Mouse (Mus musculus) limb, embryonic 11.5 days (tissue): ENCODE measurements around the gene Lrrc8b. TPM values are rescaled to one million over a fixed set of nuclear protein-coding genes. Genes with fewer than 3 reads are reported as not detected.

Experiments used
- ATAC-seq: fragments of 200-750 bp; cut with Nextera tagmentation; 2 replicates; pipeline ENCODE4 v1.8.0; 2017; ENCODE audit warnings: low read depth; ENCODE audit not compliant: insufficient number of reproducible peaks, low FRiP score, low TSS enrichment
- DNase-seq: peaks from one replicate; pipeline ENCODE4 v3.0.0-alpha.2; 2015; ENCODE audit warnings: low spot score
- H3K27ac ChIP-seq: fragments of 300-500 bp; sonication (generic); replicated peaks from 2 replicates; pipeline ENCODE4 v1.5.1; 2014; ENCODE audit warnings: low read depth, mild to moderate bottlenecking, low read length
- H3K27me3 ChIP-seq: fragments of 300-500 bp; sonication (generic); 2 replicates; pipeline ENCODE4 v1.6.1; 2014; ENCODE audit warnings: mild to moderate bottlenecking, low read length, mixed read lengths; ENCODE audit not compliant: control insufficient read depth, insufficient read depth
- H3K36me3 ChIP-seq: fragments of 300-500 bp; sonication (generic); 2 replicates; pipeline ENCODE4 v1.6.1; 2014; ENCODE audit warnings: mild to moderate bottlenecking, low read length, moderate library complexity, mixed read lengths; ENCODE audit not compliant: control insufficient read depth, insufficient read depth
- H3K4me1 ChIP-seq: fragments of 300-500 bp; sonication (generic); 2 replicates; pipeline ENCODE4 v1.6.1; 2014; ENCODE audit warnings: low read length, mixed read lengths; ENCODE audit not compliant: control insufficient read depth, insufficient read depth
- H3K4me2 ChIP-seq: fragments of 300-500 bp; sonication (generic); 2 replicates; pipeline ENCODE4 v1.6.1; 2014; ENCODE audit warnings: low read depth, mild to moderate bottlenecking, moderate library complexity; ENCODE audit not compliant: severe bottlenecking
- H3K4me3 ChIP-seq: fragments of 300-500 bp; sonication (generic); 2 replicates; pipeline ENCODE4 v1.5.1; 2014; ENCODE audit warnings: low read depth, low read length
- H3K9ac ChIP-seq: fragments of 300-500 bp; sonication (generic); 2 replicates; pipeline ENCODE4 v1.6.1; 2014; ENCODE audit warnings: mild to moderate bottlenecking, low read length
- H3K9me3 ChIP-seq: fragments of 300-500 bp; sonication (generic); 2 replicates; pipeline ENCODE4 v1.6.1; 2016; ENCODE audit warnings: low read length; ENCODE audit not compliant: control insufficient read depth
- WGBS: fragments of 180-500 bp; shearing (Covaris S2); extraction: QIAGEN DNeasy Blood & Tissue Kit; methylation state at CpG from one replicate; pipeline ENCODE4 v1.1.7; 2014; 5-methylcytosine and 5-hydroxymethylcytosine counted together
- polyA plus RNA-seq: library from polyadenylated mRNA; unstranded; fragments of >200 nt; fragmentation: Nextera tagmentation; extraction: Ambion mirVana; gene quantifications from 2 replicates; pipeline ENCODE4 v1.2.1, GENCODE M21; 2014

Gene Lrrc8b
- polyA plus RNA-seq, 1 experiment from 2014 or later: 6.2 TPM

- 96% methylated on average over 3 of the region's 3 CpGs for WGBS
- H3K4me1 ChIP-seq: no peaks in the 10 kb centered on the region
Observed at GRCm38 (mm10) chr5:105535186-105535585, 119.6 kb downstream of the Lrrc8b start.

GRCm38 (mm10) chr5:105536172-105536571 is 120.6 kb downstream of the Lrrc8b start:
- H3K9ac ChIP-seq: no peak overlapping the region
- H3K4me2 ChIP-seq: no peak overlapping the region
- 94% methylated on average over 2 of the region's 2 CpGs for WGBS
- no peaks in the 10 kb centered on the region for H3K9me3 ChIP-seq
- DNase-seq: no peak
- H3K27me3 ChIP-seq: no peaks in the 10 kb centered on the region
- no peak overlapping the region for H3K4me3 ChIP-seq
- H3K27ac ChIP-seq: no peak overlapping the region
- no peaks in the 10 kb centered on the region for H3K4me1 ChIP-seq
- H3K36me3 ChIP-seq: no peaks in the 10 kb centered on the region
- ATAC-seq: no peak

More at GRCm38 (mm10) chr5:105535186-105535585, 119.6 kb downstream of the Lrrc8b start:
- ATAC-seq: no peak
- no peak overlapping the region for H3K27ac ChIP-seq
- H3K27me3 ChIP-seq: no peaks in the 10 kb centered on the region
- no peak overlapping the region for H3K4me2 ChIP-seq
- H3K9ac ChIP-seq: no peak overlapping the region
- no peak overlapping the region for H3K4me3 ChIP-seq
- no peaks in the 10 kb centered on the region for H3K36me3 ChIP-seq
- DNase-seq: no peak
- no peaks in the 10 kb centered on the region for H3K9me3 ChIP-seq

GRCm38 (mm10) chr5:105537101-105537723 is 121.6 kb downstream of the Lrrc8b start:
- H3K9me3 ChIP-seq: no peaks in the 10 kb centered on the region
- H3K4me2 ChIP-seq: no peak overlapping the region
- H3K27ac ChIP-seq: no peak overlapping the region
- no peaks in the 10 kb centered on the region for H3K27me3 ChIP-seq
- no peak for ATAC-seq
- H3K9ac ChIP-seq: no peak overlapping the region
- DNase-seq: no peak
- H3K4me1 ChIP-seq: no peaks in the 10 kb centered on the region
- H3K36me3 ChIP-seq: no peaks in the 10 kb centered on the region
- WGBS: 78% methylated on average over 11 of the region's 11 CpGs
- H3K4me3 ChIP-seq: no peak overlapping the region

Other genes with a start within 250 kb of the Lrrc8b start
- gene Gbp10, start 176.2 kb upstream of the Lrrc8b start, polyA plus RNA-seq: not detected in 2 replicates
- gene Gm43302, start 122.1 kb upstream of the Lrrc8b start, polyA plus RNA-seq: not detected in 2 replicates
- 0.06 and 0.09 TPM in 2 replicates for gene Gbp6, start 122.1 kb upstream of the Lrrc8b start, polyA plus RNA-seq
- 14.9 TPM in 2 replicates for gene Lrrc8c, start 103.6 kb downstream of the Lrrc8b start, polyA plus RNA-seq